Comparison of ENCODE assay signal across 9 mouse cellular contexts in genomic region chr14:25464611-25465307, GRCm38 (mm10). TPM values are rescaled to one million over a fixed set of nuclear protein-coding genes. Genes with fewer than 3 reads are reported as not detected.
DNase-seq lines count a peak whose midpoint lies in the region; ATAC-seq lines count a peak whose summit lies in the region.
"Had no signal": no experiment of that assay in that cellular context is flagged by ENCODE, and none has a peak within 500 bp of the region (broad histone marks: within the 10 kb centered on the region; RNA-seq: fewer than 3 reads in every experiment).

No protein-coding gene starts in this region.

- H3K4me3 ChIP-seq in forebrain, embryonic 10.5 days = peak overlapping the region; percentile 13; the same call in 1 of the 2 replicates
- no peak overlapping the region for H3K4me3 ChIP-seq in forebrain, embryonic 16.5 days (replicated peaks; ENCODE audit: low read length)
- no peak overlapping the region for H3K4me3 ChIP-seq in hindbrain, embryonic 16.5 days (ENCODE audit: low read length)
- H3K4me3 ChIP-seq in midbrain, embryonic 11.5 days (ENCODE audit: low read depth, low read length) = no peak overlapping the region
- H3K4me3 ChIP-seq: erythroblast, embryonic 14.5 days had no signal

- no peak for ATAC-seq in forebrain, embryonic 16.5 days
- ATAC-seq in CD4-positive, CD25-positive, alpha-beta regulatory T cell, adult 4 months = peak; percentile 17
- no peak for ATAC-seq in hindbrain, embryonic 16.5 days
- 0 out of 2 replicates have a peak, but pooled peaks have one; percentile 19 for ATAC-seq in midbrain, embryonic 11.5 days (ENCODE audit: low FRiP score)

- H3K4me1 ChIP-seq in forebrain, embryonic 10.5 days = peaks cover 92% of the 10 kb centered on the region
- H3K4me1 ChIP-seq in forebrain, embryonic 16.5 days (replicated peaks; ENCODE audit: control insufficient read depth, insufficient read depth, low read length) = peaks cover 82% of the 10 kb centered on the region
- peaks cover 81% of the 10 kb centered on the region for H3K4me1 ChIP-seq in hindbrain, embryonic 16.5 days (ENCODE audit: control insufficient read depth, insufficient read depth, low read depth, low read length)
- peaks cover 71% of the 10 kb centered on the region for H3K4me1 ChIP-seq in midbrain, embryonic 11.5 days (ENCODE audit: control insufficient read depth, insufficient read depth, low read length)

- intact Hi-C loops in left cerebral cortex, postnatal 36 days (cut with DNase I) = loop anchor here (5.0 kb wide), 1 partner anchor 33 kb away; no protein-coding TSS in a partner anchor

- peak overlapping the region; percentile 70 for H3K27ac ChIP-seq in forebrain, embryonic 10.5 days
- no peak overlapping the region for H3K27ac ChIP-seq in forebrain, embryonic 16.5 days (ENCODE audit: low read length)
- H3K27ac ChIP-seq in hindbrain, embryonic 16.5 days (ENCODE audit: low read depth, low read length) = peak overlapping the region; percentile 45; the same call in 1 of the 2 replicates
- H3K27ac ChIP-seq in midbrain, embryonic 11.5 days (ENCODE audit: low read depth, low read length) = no peak overlapping the region

- no peaks in the 10 kb centered on the region for H3K9me3 ChIP-seq in forebrain, embryonic 10.5 days
- H3K9me3 ChIP-seq in forebrain, embryonic 16.5 days (ENCODE audit: control insufficient read depth, low read length) = no peaks in the 10 kb centered on the region
- H3K9me3 ChIP-seq in hindbrain, embryonic 16.5 days (ENCODE audit: control insufficient read depth, low read length) = no peaks in the 10 kb centered on the region
- H3K9me3 ChIP-seq in midbrain, embryonic 11.5 days (ENCODE audit: control insufficient read depth, low read length) = no peaks in the 10 kb centered on the region

- no peak overlapping the region for H3K4me2 ChIP-seq in forebrain, embryonic 16.5 days (ENCODE audit: low read length)
- H3K4me2 ChIP-seq in hindbrain, embryonic 16.5 days (ENCODE audit: low read length) = peak overlapping the region; percentile 18
- H3K4me2 ChIP-seq in midbrain, embryonic 11.5 days = peak overlapping the region; percentile 17

- no peaks in the 10 kb centered on the region for H3K36me3 ChIP-seq in forebrain, embryonic 10.5 days (replicated peaks)
- no peaks in the 10 kb centered on the region for H3K36me3 ChIP-seq in forebrain, embryonic 16.5 days (ENCODE audit: control insufficient read depth, insufficient read depth)
- H3K36me3 ChIP-seq in hindbrain, embryonic 16.5 days (ENCODE audit: control insufficient read depth, insufficient read depth, low read length) = no peaks in the 10 kb centered on the region
- no peaks in the 10 kb centered on the region for H3K36me3 ChIP-seq in midbrain, embryonic 11.5 days (ENCODE audit: control insufficient read depth, insufficient read depth, low read length)

- 31% methylated on average over 8 of the region's 8 CpGs for WGBS in forebrain, embryonic 10.5 days
- WGBS in forebrain, embryonic 16.5 days = 20% methylated on average over 8 of the region's 8 CpGs
- WGBS in hindbrain, embryonic 16.5 days = 38% methylated on average over 8 of the region's 8 CpGs
- 22% methylated on average over 8 of the region's 8 CpGs for WGBS in midbrain, embryonic 11.5 days

- no peak overlapping the region for H3K9ac ChIP-seq in forebrain, embryonic 16.5 days (replicated peaks; ENCODE audit: low read depth, low read length)
- 0 out of 2 replicates have a peak overlapping the region, but pooled peaks have one; percentile 29 for H3K9ac ChIP-seq in hindbrain, embryonic 16.5 days (ENCODE audit: low read depth, low read length)
- peak overlapping the region; percentile 20; the same call in 1 of the 2 replicates for H3K9ac ChIP-seq in midbrain, embryonic 11.5 days (ENCODE audit: low read length)

- DNase-seq in forebrain, embryonic 10.5 days (ENCODE audit: extremely low spot score, low spot score) = no peak
- no peak for DNase-seq in midbrain, embryonic 11.5 days (ENCODE audit: low spot score, missing footprints)
- DNase-seq in ovary, adult 18-20 months (ENCODE audit: low spot score) = no peak
- no peak for DNase-seq in right cerebral cortex, adult 18-20 months
- DNase-seq in left cerebral cortex, postnatal 36 days (ENCODE audit: low spot score in 2 of 2) = no peak

- H3K27me3 ChIP-seq in forebrain, embryonic 10.5 days (ENCODE audit: poor library complexity, severe bottlenecking) = no peaks in the 10 kb centered on the region
- H3K27me3 ChIP-seq in forebrain, embryonic 16.5 days (replicated peaks; ENCODE audit: control insufficient read depth, insufficient read depth, low read length) = no peaks in the 10 kb centered on the region
- no peaks in the 10 kb centered on the region for H3K27me3 ChIP-seq in hindbrain, embryonic 16.5 days (replicated peaks; ENCODE audit: control insufficient read depth, insufficient read depth, low read length)
- no peaks in the 10 kb centered on the region for H3K27me3 ChIP-seq in midbrain, embryonic 11.5 days (ENCODE audit: control insufficient read depth, insufficient read depth, low read length)

RNA-seq across cellular contexts. Expression of gene Zmiz1, which starts 5.8 kb away (rescaled TPM):
- polyA plus RNA-seq in forebrain, embryonic 10.5 days (2016; fragmentation: Nextera tagmentation; extraction: Ambion mirVana) = 38.8 and 42.5 TPM in 2 replicates
- 52.6 and 56.6 TPM in 2 replicates for polyA plus RNA-seq in forebrain, embryonic 16.5 days (2015; fragmentation: Nextera tagmentation; extraction: Ambion mirVana)
- polyA plus RNA-seq in CD4-positive, CD25-positive, alpha-beta regulatory T cell, adult 4 months (2017; shearing (Covaris generic)) = 10 to 100 TPM; 21.2 to 34.3 TPM
- polyA plus RNA-seq in hindbrain, embryonic 16.5 days (2015; fragmentation: Nextera tagmentation; extraction: Ambion mirVana) = 50.4 and 55.0 TPM in 2 replicates
- polyA plus RNA-seq in midbrain, embryonic 11.5 days (2014; fragmentation: Nextera tagmentation; extraction: Ambion mirVana) = 47.7 and 51.5 TPM in 2 replicates
- 100 to 1,000 TPM in 1 of 2 experiments, 10 to 100 TPM in 1; 83.9 to 111 TPM for total RNA-seq in left cerebral cortex, postnatal 36 days (2021)

Comparison
In these comparisons a context has a peak if more than half of its experiments do, and no peak if none do; other contexts are left out.
1. H3K27ac ChIP-seq: peak in forebrain, embryonic 10.5 days (single experiment) and hindbrain, embryonic 16.5 days (single experiment); none in forebrain, embryonic 16.5 days (single experiment) and midbrain, embryonic 11.5 days (single experiment).
2. ATAC-seq: peak in CD4-positive, CD25-positive, alpha-beta regulatory T cell, adult 4 months (single experiment) and midbrain, embryonic 11.5 days (single experiment); none in forebrain, embryonic 16.5 days (single experiment) and hindbrain, embryonic 16.5 days (single experiment).